Mouse (Mus musculus): Measurements from ENCODE around the gene Wasf3. TPM values are rescaled to one million over a fixed set of nuclear protein-coding genes. Genes with fewer than 3 reads are reported as not detected.
"Not testable (repeated sequence)": the region's sequence is repeated elsewhere in the genome, so short reads cannot be mapped to it uniquely, and the experiment has no call there.

Wasf3 gene
- polyA plus RNA-seq, 1 experiment from 2014 or later = 3.0 TPM

GRCm38 (mm10) chr5:146394563-146394962 lies 9.8 kb downstream of the Wasf3 start:
- Histone ChIP-seq H3K9ac (replicated peaks; ENCODE audit: low read length) (no peak overlapping the region), H3K4me2 (replicated peaks; ENCODE audit: low read depth, low read length) (no peak overlapping the region), H3K9me3 (ENCODE audit: low read length) (peaks cover 5% of the 10 kb centered on the region), H3K27ac (ENCODE audit: low read length) (no peak overlapping the region), H3K4me1 (ENCODE audit: insufficient read depth, low read length) (no peaks in the 10 kb centered on the region), H3K27me3 (ENCODE audit: insufficient read depth, low read length) (no peaks in the 10 kb centered on the region), H3K4me3 (ENCODE audit: low read length) (no peak overlapping the region), H3K36me3 (ENCODE audit: insufficient read depth, low read length) (no peaks in the 10 kb centered on the region)
- no peak for ATAC-seq (ENCODE audit: low FRiP score, low TSS enrichment)
- WGBS = 92% methylated on average over 7 of the region's 7 CpGs

- H3K4me2 ChIP-seq (replicated peaks; ENCODE audit: low read depth, low read length) = no peak overlapping the region
- no peak overlapping the region for H3K4me3 ChIP-seq (ENCODE audit: low read length)
- H3K9ac ChIP-seq (replicated peaks; ENCODE audit: low read length) = no peak overlapping the region
- no peaks in the 10 kb centered on the region for H3K36me3 ChIP-seq (ENCODE audit: insufficient read depth, low read length)
- WGBS = 89% methylated on average over 5 of the region's 5 CpGs
- H3K27me3 ChIP-seq (ENCODE audit: insufficient read depth, low read length) = no peaks in the 10 kb centered on the region
- H3K9me3 ChIP-seq (ENCODE audit: low read length) = peaks cover 5% of the 10 kb centered on the region
- no peak for ATAC-seq (ENCODE audit: low FRiP score, low TSS enrichment)
- H3K4me1 ChIP-seq (ENCODE audit: insufficient read depth, low read length) = no peaks in the 10 kb centered on the region
- H3K27ac ChIP-seq (ENCODE audit: low read length) = no peak overlapping the region
Measured at GRCm38 (mm10) chr5:146397253-146397652, 12.5 kb downstream of the Wasf3 start.

- ATAC-seq (ENCODE audit: low FRiP score, low TSS enrichment) = no peak
- no peaks in the 10 kb centered on the region for H3K27me3 ChIP-seq (ENCODE audit: insufficient read depth, low read length)
- no peak overlapping the region for H3K27ac ChIP-seq (ENCODE audit: low read length)
- no peaks in the 10 kb centered on the region for H3K36me3 ChIP-seq (ENCODE audit: insufficient read depth, low read length)
- WGBS = 95% methylated on average over 7 of the region's 7 CpGs
- H3K4me1 ChIP-seq (ENCODE audit: insufficient read depth, low read length) = no peaks in the 10 kb centered on the region
- no peak overlapping the region for H3K4me3 ChIP-seq (ENCODE audit: low read length)
- no peak overlapping the region for H3K9ac ChIP-seq (replicated peaks; ENCODE audit: low read length)
- H3K9me3 ChIP-seq (ENCODE audit: low read length) = peaks cover 5% of the 10 kb centered on the region
- no peak overlapping the region for H3K4me2 ChIP-seq (replicated peaks; ENCODE audit: low read depth, low read length)
Measured at GRCm38 (mm10) chr5:146398386-146399115, 13.8 kb downstream of the Wasf3 start.

- not testable (repeated sequence) for H3K4me3 ChIP-seq (ENCODE audit: low read length); H3K36me3 ChIP-seq (ENCODE audit: insufficient read depth, low read length); H3K4me1 ChIP-seq (ENCODE audit: insufficient read depth, low read length); H3K4me2 ChIP-seq (replicated peaks; ENCODE audit: low read depth, low read length); H3K9ac ChIP-seq (replicated peaks; ENCODE audit: low read length); H3K27ac ChIP-seq (ENCODE audit: low read length); H3K9me3 ChIP-seq (ENCODE audit: low read length); H3K27me3 ChIP-seq (ENCODE audit: insufficient read depth, low read length); ATAC-seq (ENCODE audit: low FRiP score, low TSS enrichment)
- 88% methylated on average over 6 of the region's 6 CpGs for WGBS
Measured at GRCm38 (mm10) chr5:146401012-146401411, 16.2 kb downstream of the Wasf3 start.

- H3K4me3 ChIP-seq (ENCODE audit: low read length) = no peak overlapping the region
- no peak overlapping the region for H3K27ac ChIP-seq (ENCODE audit: low read length)
- no peak overlapping the region for H3K9ac ChIP-seq (replicated peaks; ENCODE audit: low read length)
- H3K36me3 ChIP-seq (ENCODE audit: insufficient read depth, low read length) = no peaks in the 10 kb centered on the region
- ATAC-seq (ENCODE audit: low FRiP score, low TSS enrichment) = no peak
- no peaks in the 10 kb centered on the region for H3K27me3 ChIP-seq (ENCODE audit: insufficient read depth, low read length)
- 75% methylated on average over 11 of the region's 11 CpGs for WGBS
- no peak overlapping the region for H3K4me2 ChIP-seq (replicated peaks; ENCODE audit: low read depth, low read length)
- no peaks in the 10 kb centered on the region for H3K4me1 ChIP-seq (ENCODE audit: insufficient read depth, low read length)
- H3K9me3 ChIP-seq (ENCODE audit: low read length) = no peaks in the 10 kb centered on the region
Measured at GRCm38 (mm10) chr5:146402311-146402710, 17.5 kb downstream of the Wasf3 start.

- H3K4me1 ChIP-seq (ENCODE audit: insufficient read depth, low read length) = no peaks in the 10 kb centered on the region
- H3K4me3 ChIP-seq (ENCODE audit: low read length) = no peak overlapping the region
- H3K9ac ChIP-seq (replicated peaks; ENCODE audit: low read length) = no peak overlapping the region
- no peaks in the 10 kb centered on the region for H3K36me3 ChIP-seq (ENCODE audit: insufficient read depth, low read length)
- no peaks in the 10 kb centered on the region for H3K27me3 ChIP-seq (ENCODE audit: insufficient read depth, low read length)
- H3K4me2 ChIP-seq (replicated peaks; ENCODE audit: low read depth, low read length) = no peak overlapping the region
- ATAC-seq (ENCODE audit: low FRiP score, low TSS enrichment) = no peak
- 58% methylated on average over 2 of the region's 2 CpGs for WGBS
- no peaks in the 10 kb centered on the region for H3K9me3 ChIP-seq (ENCODE audit: low read length)
- no peak overlapping the region for H3K27ac ChIP-seq (ENCODE audit: low read length)
Measured at GRCm38 (mm10) chr5:146403923-146404322, 19.1 kb downstream of the Wasf3 start.

GRCm38 (mm10) chr5:146406133-146406532 lies 21.3 kb downstream of the Wasf3 start:
- Histone ChIP-seq H3K27me3 (ENCODE audit: insufficient read depth, low read length) (no peaks in the 10 kb centered on the region), H3K36me3 (ENCODE audit: insufficient read depth, low read length) (no peaks in the 10 kb centered on the region), H3K4me3 (ENCODE audit: low read length) (no peak overlapping the region), H3K4me2 (replicated peaks; ENCODE audit: low read depth, low read length) (no peak overlapping the region), H3K4me1 (ENCODE audit: insufficient read depth, low read length) (peaks cover 2% of the 10 kb centered on the region; the same call in 1 of the 2 replicates), H3K27ac (ENCODE audit: low read length) (no peak overlapping the region), H3K9ac (replicated peaks; ENCODE audit: low read length) (no peak overlapping the region), H3K9me3 (ENCODE audit: low read length) (no peaks in the 10 kb centered on the region)
- no peak for ATAC-seq (ENCODE audit: low FRiP score, low TSS enrichment)
- 89% methylated on average over 1 of the region's 1 CpGs for WGBS

- Histone ChIP-seq H3K4me3 (ENCODE audit: low read length) (no peak overlapping the region), H3K27ac (ENCODE audit: low read length) (no peak overlapping the region), H3K4me2 (replicated peaks; ENCODE audit: low read depth, low read length) (no peak overlapping the region), H3K4me1 (ENCODE audit: insufficient read depth, low read length) (peaks cover 4% of the 10 kb centered on the region; the same call in 1 of the 2 replicates), H3K9ac (replicated peaks; ENCODE audit: low read length) (no peak overlapping the region), H3K36me3 (ENCODE audit: insufficient read depth, low read length) (no peaks in the 10 kb centered on the region), H3K27me3 (ENCODE audit: insufficient read depth, low read length) (no peaks in the 10 kb centered on the region), H3K9me3 (ENCODE audit: low read length) (no peaks in the 10 kb centered on the region)
- no peak for ATAC-seq (ENCODE audit: low FRiP score, low TSS enrichment)
- 36% methylated on average over 3 of the region's 3 CpGs for whole genome bisulfite sequencing
Measured at GRCm38 (mm10) chr5:146407791-146408190, 23.0 kb downstream of the Wasf3 start.

- Histone ChIP-seq H3K27ac (ENCODE audit: low read length) (no peak overlapping the region), H3K4me2 (replicated peaks; ENCODE audit: low read depth, low read length) (no peak overlapping the region), H3K27me3 (ENCODE audit: insufficient read depth, low read length) (no peaks in the 10 kb centered on the region), H3K36me3 (ENCODE audit: insufficient read depth, low read length) (no peaks in the 10 kb centered on the region), H3K9ac (replicated peaks; ENCODE audit: low read length) (no peak overlapping the region), H3K9me3 (ENCODE audit: low read length) (no peaks in the 10 kb centered on the region), H3K4me1 (ENCODE audit: insufficient read depth, low read length) (peaks cover 4% of the 10 kb centered on the region; the same call in 1 of the 2 replicates), H3K4me3 (ENCODE audit: low read length) (no peak overlapping the region)
- 84% methylated on average over 8 of the region's 8 CpGs for WGBS
- ATAC-seq (ENCODE audit: low FRiP score, low TSS enrichment) = no peak
Measured at GRCm38 (mm10) chr5:146408604-146409003, 23.8 kb downstream of the Wasf3 start.

- no peak overlapping the region for H3K27ac ChIP-seq (ENCODE audit: low read length)
- H3K36me3 ChIP-seq (ENCODE audit: insufficient read depth, low read length) = no peaks in the 10 kb centered on the region
- H3K4me2 ChIP-seq (replicated peaks; ENCODE audit: low read depth, low read length) = no peak overlapping the region
- peaks cover 4% of the 10 kb centered on the region; the same call in 1 of the 2 replicates for H3K4me1 ChIP-seq (ENCODE audit: insufficient read depth, low read length)
- H3K9ac ChIP-seq (replicated peaks; ENCODE audit: low read length) = no peak overlapping the region
- no peak overlapping the region for H3K4me3 ChIP-seq (ENCODE audit: low read length)
- no peaks in the 10 kb centered on the region for H3K9me3 ChIP-seq (ENCODE audit: low read length)
- ATAC-seq (ENCODE audit: low FRiP score, low TSS enrichment) = no peak; the same call in 1 of the 2 replicates
- H3K27me3 ChIP-seq (ENCODE audit: insufficient read depth, low read length) = no peaks in the 10 kb centered on the region
- 84% methylated on average over 4 of the region's 4 CpGs for WGBS
Measured at GRCm38 (mm10) chr5:146410821-146411220, 26.0 kb downstream of the Wasf3 start.
